Mouse (Mus musculus): ENCODE data around the gene Sez6. TPM values are rescaled to one million over a fixed set of nuclear protein-coding genes. Genes with fewer than 3 reads are reported as not detected.

The Sez6 gene
- polyA plus RNA-seq, 1 experiment from 2014 or later, result 0.04 TPM

DNA sequence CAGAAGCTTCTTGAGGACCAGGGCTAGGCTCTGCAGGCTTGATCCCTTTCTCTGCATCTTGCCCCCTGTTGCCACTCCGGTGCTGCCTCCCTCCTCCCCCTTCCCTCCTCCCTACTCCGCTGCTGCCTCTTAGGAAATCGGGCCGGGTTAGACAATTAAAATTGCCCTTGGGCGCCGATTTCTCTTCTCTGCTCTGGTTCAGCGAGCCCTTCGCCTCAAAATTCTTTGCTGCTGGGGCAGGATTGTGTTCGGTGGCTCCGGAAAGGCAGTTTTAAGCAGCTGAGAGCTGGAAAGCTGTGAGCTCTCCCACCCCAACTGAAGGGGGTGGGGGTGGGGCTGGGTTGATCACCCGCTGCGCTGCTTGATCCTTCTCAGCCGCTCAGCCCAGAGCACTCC lies 54.2 kb downstream of the Sez6 start:
- Histone ChIP-seq H3K9ac (ENCODE audit: low read length) (peak overlapping the region; percentile 100), H3K27me3 (ENCODE audit: control insufficient read depth, insufficient read depth, low read length) (no peaks in the 10 kb centered on the region), H3K36me3 (ENCODE audit: control insufficient read depth, insufficient read depth) (peaks cover 12% of the 10 kb centered on the region), H3K4me3 (ENCODE audit: low read length) (peak overlapping the region; percentile 100), H3K9me3 (replicated peaks; ENCODE audit: control insufficient read depth, low read length) (no peaks in the 10 kb centered on the region), H3K4me1 (ENCODE audit: control insufficient read depth, insufficient read depth, low read length) (peaks cover 15% of the 10 kb centered on the region), H3K4me2 (ENCODE audit: low read depth, low read length) (peak overlapping the region; percentile 68), H3K27ac (ENCODE audit: low read length) (peak overlapping the region; percentile 96)
- ATAC-seq (replicated peaks; ENCODE audit: extremely low read depth, insufficient read depth, low FRiP score), result no peak
- WGBS, result 1% methylated on average over 13 of the region's 13 CpGs

- H3K9me3 ChIP-seq (replicated peaks; ENCODE audit: control insufficient read depth, low read length), result no peaks in the 10 kb centered on the region
- WGBS, result 78% methylated on average over 3 of the region's 3 CpGs
- H3K27me3 ChIP-seq (ENCODE audit: control insufficient read depth, insufficient read depth, low read length), result no peaks in the 10 kb centered on the region
- H3K4me3 ChIP-seq (ENCODE audit: low read length), result peak overlapping the region; percentile 100
- peak overlapping the region; percentile 68 for H3K4me2 ChIP-seq (ENCODE audit: low read depth, low read length)
- H3K9ac ChIP-seq (ENCODE audit: low read length), result no peak overlapping the region
- peaks cover 15% of the 10 kb centered on the region for H3K4me1 ChIP-seq (ENCODE audit: control insufficient read depth, insufficient read depth, low read length)
- peak overlapping the region; percentile 96 for H3K27ac ChIP-seq (ENCODE audit: low read length)
- H3K36me3 ChIP-seq (ENCODE audit: control insufficient read depth, insufficient read depth), result peaks cover 12% of the 10 kb centered on the region
- no peak for ATAC-seq (replicated peaks; ENCODE audit: extremely low read depth, insufficient read depth, low FRiP score)
Measured at GRCm38 (mm10) chr11:77985541-77986065, 55.0 kb downstream of the Sez6 start.

DNA sequence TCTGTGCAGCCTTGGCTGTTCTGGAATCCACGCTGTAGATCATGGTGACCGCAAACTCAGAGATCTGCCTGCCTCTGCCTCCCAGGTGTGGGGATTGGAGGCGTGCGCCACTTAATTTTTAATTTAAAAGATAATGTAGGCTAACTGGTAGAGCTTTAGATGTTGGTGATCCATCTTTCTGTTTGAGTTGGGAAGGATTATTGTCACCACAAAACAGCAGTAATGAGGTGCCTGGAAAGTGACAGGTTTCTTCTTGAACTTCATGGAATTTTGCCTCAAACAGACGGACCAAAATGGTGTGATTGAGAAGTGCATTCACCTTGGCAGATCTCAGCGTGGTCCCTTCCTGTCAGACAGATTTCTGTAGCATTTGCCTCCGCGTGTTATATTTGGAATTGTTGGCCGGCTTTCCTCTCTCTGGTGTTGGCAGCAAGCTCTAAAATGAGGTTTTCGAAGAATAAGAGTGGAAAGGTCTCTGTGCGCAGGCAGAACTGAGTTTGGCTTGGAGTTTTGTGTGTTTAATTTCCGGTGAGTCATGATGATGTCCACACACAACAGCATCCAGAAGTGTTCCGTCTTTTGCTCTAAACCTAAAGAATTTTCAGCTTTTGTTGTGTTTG lies 58.6 kb downstream of the Sez6 start:
- H3K4me2 ChIP-seq (ENCODE audit: low read depth, low read length), result no peak overlapping the region
- H3K27me3 ChIP-seq (ENCODE audit: control insufficient read depth, insufficient read depth, low read length), result no peaks in the 10 kb centered on the region
- no peaks in the 10 kb centered on the region for H3K9me3 ChIP-seq (replicated peaks; ENCODE audit: control insufficient read depth, low read length)
- no peak for ATAC-seq (replicated peaks; ENCODE audit: extremely low read depth, insufficient read depth, low FRiP score)
- no peak overlapping the region for H3K9ac ChIP-seq (ENCODE audit: low read length)
- H3K4me3 ChIP-seq (ENCODE audit: low read length), result no peak overlapping the region
- peaks cover 15% of the 10 kb centered on the region for H3K4me1 ChIP-seq (ENCODE audit: control insufficient read depth, insufficient read depth, low read length)
- 0 out of 2 replicates have a peak overlapping the region, but pooled peaks have one; percentile 16 for H3K27ac ChIP-seq (ENCODE audit: low read length)
- peaks cover 15% of the 10 kb centered on the region for H3K36me3 ChIP-seq (ENCODE audit: control insufficient read depth, insufficient read depth)
- 79% methylated on average over 13 of the region's 13 CpGs for WGBS

- H3K9ac ChIP-seq (ENCODE audit: low read length), result no peak overlapping the region
- no peaks in the 10 kb centered on the region for H3K27me3 ChIP-seq (ENCODE audit: control insufficient read depth, insufficient read depth, low read length)
- no peak overlapping the region for H3K4me2 ChIP-seq (ENCODE audit: low read depth, low read length)
- ATAC-seq (replicated peaks; ENCODE audit: extremely low read depth, insufficient read depth, low FRiP score), result no peak
- WGBS, result 47% methylated on average over 1 of the region's 1 CpGs
- no peaks in the 10 kb centered on the region for H3K9me3 ChIP-seq (replicated peaks; ENCODE audit: control insufficient read depth, low read length)
- H3K4me3 ChIP-seq (ENCODE audit: low read length), result no peak overlapping the region
- no peak overlapping the region for H3K27ac ChIP-seq (ENCODE audit: low read length)
- H3K36me3 ChIP-seq (ENCODE audit: control insufficient read depth, insufficient read depth), result peaks cover 3% of the 10 kb centered on the region; the same call in 1 of the 2 replicates
- H3K4me1 ChIP-seq (ENCODE audit: control insufficient read depth, insufficient read depth, low read length), result no peaks in the 10 kb centered on the region
Measured at GRCm38 (mm10) chr11:77995556-77995955, 65.0 kb downstream of the Sez6 start.

DNA sequence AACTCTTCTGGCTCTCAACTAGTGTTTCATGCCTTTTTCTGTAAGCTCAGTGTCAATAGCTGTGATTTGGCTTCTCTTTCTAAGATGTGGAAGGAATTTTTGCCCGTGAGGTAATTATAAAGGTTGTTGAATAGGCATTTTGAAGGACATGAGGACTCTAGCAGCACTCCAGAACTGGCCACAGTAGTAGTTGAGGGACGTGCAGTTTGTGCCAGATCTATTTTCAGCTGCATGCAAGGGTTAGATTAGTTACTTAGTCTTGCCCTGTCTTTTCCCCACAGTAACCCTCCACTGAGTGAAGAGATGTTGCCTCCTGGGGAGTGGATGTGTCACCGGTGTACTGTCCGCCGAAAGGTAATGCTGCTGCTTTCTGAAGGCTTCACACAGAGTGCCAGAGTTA lies 75.8 kb downstream of the Sez6 start:
- Histone ChIP-seq H3K27me3 (ENCODE audit: control insufficient read depth, insufficient read depth, low read length) (no peaks in the 10 kb centered on the region), H3K4me2 (ENCODE audit: low read depth, low read length) (peak overlapping the region; percentile 47), H3K9ac (ENCODE audit: low read length) (peak overlapping the region; percentile 42), H3K4me1 (ENCODE audit: control insufficient read depth, insufficient read depth, low read length) (peaks cover 19% of the 10 kb centered on the region), H3K36me3 (ENCODE audit: control insufficient read depth, insufficient read depth) (peaks cover 40% of the 10 kb centered on the region), H3K27ac (ENCODE audit: low read length) (peak overlapping the region; percentile 98), H3K4me3 (ENCODE audit: low read length) (0 out of 2 replicates have a peak overlapping the region, but pooled peaks have one; percentile 10), H3K9me3 (replicated peaks; ENCODE audit: control insufficient read depth, low read length) (no peaks in the 10 kb centered on the region)
- ATAC-seq (replicated peaks; ENCODE audit: extremely low read depth, insufficient read depth, low FRiP score), result peak; percentile 86
- 50% methylated on average over 5 of the region's 5 CpGs for WGBS

GRCm38 (mm10) chr11:78019676-78020075 lies 89.1 kb downstream of the Sez6 start:
- Histone ChIP-seq H3K9me3 (replicated peaks; ENCODE audit: control insufficient read depth, low read length) (no peaks in the 10 kb centered on the region), H3K4me1 (ENCODE audit: control insufficient read depth, insufficient read depth, low read length) (no peaks in the 10 kb centered on the region)
- ATAC-seq (replicated peaks; ENCODE audit: extremely low read depth, insufficient read depth, low FRiP score), result 0 out of 2 replicates have a peak, but pooled peaks have one; percentile 52

DNA sequence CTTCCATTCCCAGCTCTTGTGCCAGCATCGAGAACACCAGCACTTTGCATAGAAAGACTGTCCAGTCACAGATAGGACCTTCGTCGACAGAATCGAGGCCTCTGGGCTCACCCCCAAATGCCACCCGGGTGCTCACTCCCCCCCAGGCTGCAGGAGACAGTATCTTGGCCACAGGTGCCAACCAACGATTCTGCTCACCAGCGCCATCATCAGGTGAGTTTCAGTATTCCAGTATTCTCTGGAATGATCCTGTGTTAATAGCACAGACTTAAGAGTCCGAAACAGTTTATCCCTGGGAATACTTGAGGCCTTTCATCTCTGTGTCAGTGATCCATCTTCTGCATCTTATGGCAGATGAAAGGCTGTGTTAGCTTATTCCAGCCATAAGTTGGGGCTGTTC lies 93.0 kb downstream of the Sez6 start:
- peaks cover 64% of the 10 kb centered on the region for H3K36me3 ChIP-seq (ENCODE audit: control insufficient read depth, insufficient read depth)
- no peaks in the 10 kb centered on the region for H3K4me1 ChIP-seq (ENCODE audit: control insufficient read depth, insufficient read depth, low read length)
- no peak overlapping the region for H3K27ac ChIP-seq (ENCODE audit: low read length)
- no peaks in the 10 kb centered on the region for H3K9me3 ChIP-seq (replicated peaks; ENCODE audit: control insufficient read depth, low read length)
- 80% methylated on average over 8 of the region's 8 CpGs for WGBS
- ATAC-seq (replicated peaks; ENCODE audit: extremely low read depth, insufficient read depth, low FRiP score), result no peak
- no peaks in the 10 kb centered on the region for H3K27me3 ChIP-seq (ENCODE audit: control insufficient read depth, insufficient read depth, low read length)
- no peak overlapping the region for H3K9ac ChIP-seq (ENCODE audit: low read length)
- no peak overlapping the region for H3K4me3 ChIP-seq (ENCODE audit: low read length)
- H3K4me2 ChIP-seq (ENCODE audit: low read depth, low read length), result no peak overlapping the region

More at GRCm38 (mm10) chr11:78019676-78020075, 89.1 kb downstream of the Sez6 start:
- Histone ChIP-seq H3K4me3 (ENCODE audit: low read length) (no peak overlapping the region), H3K36me3 (ENCODE audit: control insufficient read depth, insufficient read depth) (peaks cover 66% of the 10 kb centered on the region), H3K9ac (ENCODE audit: low read length) (no peak overlapping the region), H3K27ac (ENCODE audit: low read length) (no peak overlapping the region), H3K27me3 (ENCODE audit: control insufficient read depth, insufficient read depth, low read length) (no peaks in the 10 kb centered on the region), H3K4me2 (ENCODE audit: low read depth, low read length) (no peak overlapping the region)
- WGBS, result 17% methylated on average over 4 of the region's 4 CpGs

Other genes starting within 250 kb of the Sez6 start
- gene Nufip2, start 244.6 kb upstream of the Sez6 start, polyA plus RNA-seq (2015; fragmentation: Nextera tagmentation; extraction: Ambion mirVana), result 2.9 and 3.5 TPM in 2 replicates
- not detected in 2 replicates for gene Cryba1, start 205.5 kb upstream of the Sez6 start, polyA plus RNA-seq (2015; fragmentation: Nextera tagmentation; extraction: Ambion mirVana)
- 104 and 122 TPM in 2 replicates for gene Myo18a, start 167.6 kb upstream of the Sez6 start, polyA plus RNA-seq (2015; fragmentation: Nextera tagmentation; extraction: Ambion mirVana)
- 1.2 and 1.3 TPM in 2 replicates for gene Gm10277, start 143.1 kb upstream of the Sez6 start, polyA plus RNA-seq (2015; fragmentation: Nextera tagmentation; extraction: Ambion mirVana)
- 2.9 TPM in 2 replicates for gene Pipox, start 36.7 kb upstream of the Sez6 start, polyA plus RNA-seq (2015; fragmentation: Nextera tagmentation; extraction: Ambion mirVana)
- gene Phf12, start 52.0 kb downstream of the Sez6 start, polyA plus RNA-seq (2015; fragmentation: Nextera tagmentation; extraction: Ambion mirVana), result 11.6 and 12.4 TPM in 2 replicates
- gene Dhrs13, start 101.5 kb downstream of the Sez6 start, polyA plus RNA-seq (2015; fragmentation: Nextera tagmentation; extraction: Ambion mirVana), result 12.3 and 12.6 TPM in 2 replicates
- 109 and 112 TPM in 2 replicates for gene Flot2, start 107.1 kb downstream of the Sez6 start, polyA plus RNA-seq (2015; fragmentation: Nextera tagmentation; extraction: Ambion mirVana)
- 27.6 TPM in 2 replicates for gene Eral1, start 149.6 kb downstream of the Sez6 start, polyA plus RNA-seq (2015; fragmentation: Nextera tagmentation; extraction: Ambion mirVana)
- 14.9 and 15.2 TPM in 2 replicates for gene Fam222b, start 163.9 kb downstream of the Sez6 start, polyA plus RNA-seq (2015; fragmentation: Nextera tagmentation; extraction: Ambion mirVana)
- 37.3 and 39.1 TPM in 2 replicates for gene Traf4, start 234.8 kb downstream of the Sez6 start, polyA plus RNA-seq (2015; fragmentation: Nextera tagmentation; extraction: Ambion mirVana)
- gene Nek8, start 245.9 kb downstream of the Sez6 start, polyA plus RNA-seq (2015; fragmentation: Nextera tagmentation; extraction: Ambion mirVana), result 17.7 TPM in 2 replicates
- gene Tlcd1, start 245.9 kb downstream of the Sez6 start, polyA plus RNA-seq (2015; fragmentation: Nextera tagmentation; extraction: Ambion mirVana), result 14.2 and 16.1 TPM in 2 replicates